Mouse (Mus musculus): ENCODE measurements around the gene Ccdc12. TPM values are rescaled to one million over a fixed set of nuclear protein-coding genes. Genes with fewer than 3 reads are reported as not detected.

Gene Ccdc12
- polyA plus RNA-seq, 1 experiment from 2014 or later, result 147 TPM

DNA sequence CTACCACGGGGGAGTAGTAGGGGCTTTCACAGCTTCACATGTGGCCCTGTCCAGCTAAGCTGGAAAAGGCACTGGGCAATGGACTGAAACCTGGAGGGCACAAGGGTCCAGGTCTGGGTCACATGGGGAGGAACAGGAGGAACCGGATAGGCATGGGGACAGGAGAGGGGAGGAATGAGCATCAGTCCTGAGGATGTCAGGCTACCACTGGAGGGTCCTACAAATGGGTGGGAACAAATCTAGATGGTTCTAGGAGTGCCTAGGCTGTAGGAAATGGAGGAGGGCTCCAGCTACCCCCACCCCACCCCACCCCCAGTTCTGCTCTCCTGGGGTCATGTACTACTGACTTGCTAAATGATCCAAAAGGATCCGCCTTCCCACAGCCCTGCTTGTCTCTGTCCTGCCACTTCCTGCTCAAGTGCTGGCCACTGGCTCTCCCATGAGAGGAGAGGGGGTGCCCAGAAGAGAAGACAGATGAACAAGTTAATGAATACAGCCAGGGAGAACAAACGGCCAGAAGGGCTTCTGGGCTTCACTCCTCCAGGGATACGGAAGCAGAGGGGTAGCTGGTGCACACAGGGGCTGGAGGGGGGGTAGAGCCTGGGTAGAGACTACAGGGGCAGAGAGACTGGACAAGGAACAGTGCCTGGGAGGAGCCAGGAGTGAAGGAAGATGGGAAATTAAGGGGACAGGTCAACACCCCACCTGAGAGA lies 13.3 kb upstream of the Ccdc12 start:
- H3K4me2 ChIP-seq (ENCODE audit: low read depth, low read length), result no peak overlapping the region
- no peak for ATAC-seq (replicated peaks; ENCODE audit: extremely low read depth, insufficient read depth, low FRiP score)
- no peaks in the 10 kb centered on the region for H3K9me3 ChIP-seq (replicated peaks; ENCODE audit: control insufficient read depth, low read length)
- peaks cover 4% of the 10 kb centered on the region for H3K4me1 ChIP-seq (ENCODE audit: control insufficient read depth, insufficient read depth, low read length)
- no peak overlapping the region for H3K27ac ChIP-seq (ENCODE audit: low read length)
- no peaks in the 10 kb centered on the region for H3K27me3 ChIP-seq (ENCODE audit: control insufficient read depth, insufficient read depth, low read length)
- H3K9ac ChIP-seq (ENCODE audit: low read length), result no peak overlapping the region
- 49% methylated on average over 5 of the region's 5 CpGs for WGBS
- H3K4me3 ChIP-seq (ENCODE audit: low read length), result no peak overlapping the region
- peaks cover 7% of the 10 kb centered on the region for H3K36me3 ChIP-seq (ENCODE audit: control insufficient read depth, insufficient read depth)

DNA sequence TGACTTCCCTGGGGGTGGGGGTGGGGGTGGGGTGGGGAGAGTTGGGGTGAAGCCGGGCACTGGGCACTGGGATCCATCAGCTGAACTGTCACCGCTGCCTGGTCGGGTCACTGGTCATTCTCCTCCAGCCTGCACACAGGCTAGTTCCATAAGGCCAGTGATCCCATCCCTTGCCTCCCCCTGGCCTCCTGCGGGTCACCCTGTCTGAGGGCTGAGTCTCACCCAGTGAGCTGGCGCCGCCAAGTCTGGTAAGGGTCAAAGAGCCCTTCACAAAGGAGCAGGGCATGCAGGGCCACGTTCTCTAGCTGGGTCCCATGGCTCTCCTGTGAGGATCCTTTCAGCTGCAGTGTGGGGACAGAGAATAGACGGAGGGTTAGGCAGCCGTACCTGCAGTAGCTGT lies 12.5 kb upstream of the Ccdc12 start:
- Histone ChIP-seq H3K4me3 (ENCODE audit: low read length) (no peak overlapping the region), H3K36me3 (ENCODE audit: control insufficient read depth, insufficient read depth) (no peaks in the 10 kb centered on the region), H3K9me3 (replicated peaks; ENCODE audit: control insufficient read depth, low read length) (no peaks in the 10 kb centered on the region), H3K9ac (ENCODE audit: low read length) (no peak overlapping the region), H3K4me2 (ENCODE audit: low read depth, low read length) (no peak overlapping the region), H3K27me3 (ENCODE audit: control insufficient read depth, insufficient read depth, low read length) (no peaks in the 10 kb centered on the region), H3K27ac (ENCODE audit: low read length) (no peak overlapping the region), H3K4me1 (ENCODE audit: control insufficient read depth, insufficient read depth, low read length) (peaks cover 4% of the 10 kb centered on the region)
- no peak for ATAC-seq (replicated peaks; ENCODE audit: extremely low read depth, insufficient read depth, low FRiP score)
- 53% methylated on average over 9 of the region's 9 CpGs for WGBS

DNA sequence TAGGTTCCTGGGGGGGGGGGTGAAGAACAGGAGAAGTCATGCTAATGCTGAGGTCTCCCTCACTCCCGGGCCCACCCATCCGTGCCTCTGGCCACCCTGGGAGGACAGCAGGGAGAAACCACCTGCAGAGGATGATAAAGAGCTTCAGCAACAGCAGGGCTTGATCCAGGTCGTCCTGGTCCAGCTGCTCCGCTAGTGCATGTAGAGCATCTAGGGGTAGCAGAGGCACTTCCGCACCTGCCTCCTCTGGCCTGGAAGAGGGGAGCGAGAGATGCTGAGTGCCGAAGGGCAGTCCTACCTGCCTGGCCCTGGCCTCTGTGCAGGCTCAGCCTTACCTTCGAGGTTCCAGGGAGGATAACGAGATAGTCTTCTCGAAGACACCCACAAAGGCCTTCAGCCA lies 12.0 kb upstream of the Ccdc12 start:
- Histone ChIP-seq H3K4me2 (ENCODE audit: low read depth, low read length) (no peak overlapping the region), H3K4me3 (ENCODE audit: low read length) (no peak overlapping the region), H3K27ac (ENCODE audit: low read length) (no peak overlapping the region), H3K4me1 (ENCODE audit: control insufficient read depth, insufficient read depth, low read length) (peaks cover 4% of the 10 kb centered on the region), H3K9me3 (replicated peaks; ENCODE audit: control insufficient read depth, low read length) (no peaks in the 10 kb centered on the region), H3K27me3 (ENCODE audit: control insufficient read depth, insufficient read depth, low read length) (no peaks in the 10 kb centered on the region), H3K9ac (ENCODE audit: low read length) (no peak overlapping the region), H3K36me3 (ENCODE audit: control insufficient read depth, insufficient read depth) (no peaks in the 10 kb centered on the region)
- no peak for ATAC-seq (replicated peaks; ENCODE audit: extremely low read depth, insufficient read depth, low FRiP score)
- 80% methylated on average over 10 of the region's 10 CpGs for WGBS

GRCm38 (mm10) chr9:110645219-110645618 lies 11.1 kb upstream of the Ccdc12 start:
- H3K4me2 ChIP-seq (ENCODE audit: low read depth, low read length), result peak overlapping the region; percentile 41
- ATAC-seq (replicated peaks; ENCODE audit: extremely low read depth, insufficient read depth, low FRiP score), result peak; percentile 53; the same call in 1 of the 2 replicates
- no peaks in the 10 kb centered on the region for H3K27me3 ChIP-seq (ENCODE audit: control insufficient read depth, insufficient read depth, low read length)
- 62% methylated on average over 9 of the region's 9 CpGs for WGBS
- H3K9me3 ChIP-seq (replicated peaks; ENCODE audit: control insufficient read depth, low read length), result no peaks in the 10 kb centered on the region
- no peak overlapping the region for H3K9ac ChIP-seq (ENCODE audit: low read length)
- no peak overlapping the region for H3K4me3 ChIP-seq (ENCODE audit: low read length)
- H3K36me3 ChIP-seq (ENCODE audit: control insufficient read depth, insufficient read depth), result no peaks in the 10 kb centered on the region
- H3K4me1 ChIP-seq (ENCODE audit: control insufficient read depth, insufficient read depth, low read length), result peaks cover 4% of the 10 kb centered on the region
- H3K27ac ChIP-seq (ENCODE audit: low read length), result no peak overlapping the region

GRCm38 (mm10) chr9:110649775-110650174 lies 6.5 kb upstream of the Ccdc12 start:
- Histone ChIP-seq H3K4me2 (ENCODE audit: low read depth, low read length) (no peak overlapping the region), H3K36me3 (ENCODE audit: control insufficient read depth, insufficient read depth) (no peaks in the 10 kb centered on the region), H3K4me3 (ENCODE audit: low read length) (no peak overlapping the region), H3K9ac (ENCODE audit: low read length) (no peak overlapping the region), H3K4me1 (ENCODE audit: control insufficient read depth, insufficient read depth, low read length) (peaks cover 27% of the 10 kb centered on the region), H3K27me3 (ENCODE audit: control insufficient read depth, insufficient read depth, low read length) (no peaks in the 10 kb centered on the region), H3K9me3 (replicated peaks; ENCODE audit: control insufficient read depth, low read length) (no peaks in the 10 kb centered on the region), H3K27ac (ENCODE audit: low read length) (no peak overlapping the region)
- ATAC-seq (replicated peaks; ENCODE audit: extremely low read depth, insufficient read depth, low FRiP score), result no peak

- peak overlapping the region; percentile 62 for H3K9ac ChIP-seq (ENCODE audit: low read length)
- H3K36me3 ChIP-seq (ENCODE audit: control insufficient read depth, insufficient read depth), result no peaks in the 10 kb centered on the region
- no peaks in the 10 kb centered on the region for H3K27me3 ChIP-seq (ENCODE audit: control insufficient read depth, insufficient read depth, low read length)
- ATAC-seq (replicated peaks; ENCODE audit: extremely low read depth, insufficient read depth, low FRiP score), result no peak
- H3K4me1 ChIP-seq (ENCODE audit: control insufficient read depth, insufficient read depth, low read length), result peaks cover 33% of the 10 kb centered on the region
- H3K27ac ChIP-seq (ENCODE audit: low read length), result peak overlapping the region; percentile 46
- peak overlapping the region; percentile 91 for H3K4me2 ChIP-seq (ENCODE audit: low read depth, low read length)
- peak overlapping the region; percentile 71 for H3K4me3 ChIP-seq (ENCODE audit: low read length)
- H3K9me3 ChIP-seq (replicated peaks; ENCODE audit: control insufficient read depth, low read length), result no peaks in the 10 kb centered on the region
- WGBS, result 25% methylated on average over 13 of the region's 13 CpGs
Observed at GRCm38 (mm10) chr9:110651931-110652722, 4.2 kb upstream of the Ccdc12 start.

- no peak for ATAC-seq (replicated peaks; ENCODE audit: extremely low read depth, insufficient read depth, low FRiP score)
- peak overlapping the region; percentile 46; the same call in 1 of the 2 replicates for H3K27ac ChIP-seq (ENCODE audit: low read length)
- WGBS, result 19% methylated on average over 14 of the region's 14 CpGs
Observed at GRCm38 (mm10) chr9:110652963-110653654, 3.2 kb upstream of the Ccdc12 start.

DNA sequence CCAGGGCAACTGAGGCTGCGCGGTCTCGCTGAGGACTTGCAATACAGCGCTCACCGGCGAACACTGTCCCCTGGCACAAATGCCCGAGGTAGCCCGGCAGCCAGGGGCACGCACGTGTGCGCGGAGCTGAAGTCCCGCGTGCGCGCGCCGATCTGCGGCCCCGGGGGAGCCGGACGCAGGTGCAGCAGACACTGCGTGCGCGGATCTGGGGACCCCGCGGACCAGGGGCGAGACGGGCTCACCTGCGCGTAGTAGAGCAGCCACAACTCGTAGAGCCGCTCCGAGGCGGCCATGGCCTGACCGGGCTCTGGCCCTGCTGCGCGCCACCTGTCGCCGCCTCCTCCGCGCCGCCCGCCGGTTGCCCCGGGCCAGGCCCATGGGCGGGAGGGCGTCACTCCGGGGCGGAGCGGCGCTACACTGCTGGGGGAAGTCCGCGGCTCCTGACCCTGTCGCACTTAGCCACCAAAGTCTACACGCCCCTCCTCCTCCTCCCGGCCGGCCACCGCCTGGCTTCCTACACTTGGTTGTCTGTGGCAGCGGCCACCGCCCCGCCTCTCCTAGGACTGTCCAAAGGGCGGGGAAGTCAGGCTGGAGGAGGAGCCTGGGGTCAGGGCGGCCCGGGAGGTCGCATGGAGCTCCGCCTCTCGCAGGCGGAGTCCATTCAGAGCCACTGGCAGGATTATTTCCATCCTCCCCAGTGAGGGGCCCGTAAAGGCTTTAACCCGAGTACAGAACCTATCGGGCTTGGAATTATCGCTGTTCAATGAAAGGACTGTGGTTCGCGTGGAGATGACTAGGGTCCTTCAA lies 2.4 kb upstream of the Ccdc12 start, which contains the start of gene Nbeal2:
Nbeal2 (minus strand) TSS at position 507 of the 807 bp plus-strand sequence.
- ATAC-seq (replicated peaks; ENCODE audit: extremely low read depth, insufficient read depth, low FRiP score), result peak; percentile 85
- peak within 1 kb of the TSS; percentile 71 for H3K4me3 ChIP-seq (ENCODE audit: low read length)
- H3K4me2 ChIP-seq (ENCODE audit: low read depth, low read length), result peak within 1 kb of the TSS; percentile 91
- H3K9me3 ChIP-seq (replicated peaks; ENCODE audit: control insufficient read depth, low read length), result no peaks in the 10 kb centered on the region
- H3K36me3 ChIP-seq (ENCODE audit: control insufficient read depth, insufficient read depth), result no peaks in the 10 kb centered on the region
- WGBS, result under 1% methylated on average over 67 of the region's 75 CpGs
- H3K27me3 ChIP-seq (ENCODE audit: control insufficient read depth, insufficient read depth, low read length), result no peaks in the 10 kb centered on the region
- H3K27ac ChIP-seq (ENCODE audit: low read length), result peak within 1 kb of the TSS; percentile 69
- H3K4me1 ChIP-seq (ENCODE audit: control insufficient read depth, insufficient read depth, low read length), result peaks cover 39% of the 10 kb centered on the region
- H3K9ac ChIP-seq (ENCODE audit: low read length), result peak within 1 kb of the TSS; percentile 81

More at GRCm38 (mm10) chr9:110652963-110653654, 3.2 kb upstream of the Ccdc12 start:
- H3K9me3 ChIP-seq (replicated peaks; ENCODE audit: control insufficient read depth, low read length), result no peaks in the 10 kb centered on the region
- peak overlapping the region; percentile 71 for H3K4me3 ChIP-seq (ENCODE audit: low read length)
- peak overlapping the region; percentile 91 for H3K4me2 ChIP-seq (ENCODE audit: low read depth, low read length)
- no peaks in the 10 kb centered on the region for H3K27me3 ChIP-seq (ENCODE audit: control insufficient read depth, insufficient read depth, low read length)
- H3K36me3 ChIP-seq (ENCODE audit: control insufficient read depth, insufficient read depth), result no peaks in the 10 kb centered on the region
- peaks cover 39% of the 10 kb centered on the region for H3K4me1 ChIP-seq (ENCODE audit: control insufficient read depth, insufficient read depth, low read length)
- H3K9ac ChIP-seq (ENCODE audit: low read length), result peak overlapping the region; percentile 81

All from heart, embryonic 16.5 days (tissue).